Mouse (Mus musculus) neural tube, embryonic 11.5 days (tissue): ENCODE measurements around the gene Sumo2. TPM values are rescaled to one million over a fixed set of nuclear protein-coding genes. Genes with fewer than 3 reads are reported as not detected.

Experiments used
- ATAC-seq: fragments of 200-750 bp; cut with Nextera tagmentation; 2 replicates; pipeline ENCODE4 v1.8.0; 2017; ENCODE audit warnings: moderate number of reproducible peaks, mild to moderate bottlenecking, moderate TSS enrichment, moderate library complexity; ENCODE audit not compliant: insufficient read depth, low FRiP score, low TSS enrichment
- DNase-seq: peaks from one replicate; pipeline ENCODE4 v3.0.0-alpha.2; 2015; ENCODE audit warnings: low spot score
- H3K27ac ChIP-seq: fragments of 300-500 bp; sonication (generic); 2 replicates; pipeline ENCODE4 v1.5.1; 2014; ENCODE audit warnings: low read depth, mild to moderate bottlenecking, low read length
- H3K27me3 ChIP-seq: fragments of 300-500 bp; sonication (generic); 2 replicates; pipeline ENCODE4 v1.6.1; 2014; ENCODE audit warnings: mild to moderate bottlenecking, low read length, mixed read lengths; ENCODE audit not compliant: control insufficient read depth, insufficient read depth
- H3K36me3 ChIP-seq: fragments of 300-500 bp; sonication (generic); 2 replicates; pipeline ENCODE4 v1.6.1; 2014; ENCODE audit warnings: mild to moderate bottlenecking, low read length, moderate library complexity, mixed read lengths; ENCODE audit not compliant: control insufficient read depth, insufficient read depth
- H3K4me1 ChIP-seq: fragments of 300-500 bp; sonication (generic); 2 replicates; pipeline ENCODE4 v1.6.1; 2014; ENCODE audit warnings: low read length, mixed read lengths; ENCODE audit not compliant: control insufficient read depth, insufficient read depth
- H3K4me2 ChIP-seq: fragments of 300-500 bp; sonication (generic); 2 replicates; pipeline ENCODE4 v1.6.1; 2014; ENCODE audit warnings: low read depth, mild to moderate bottlenecking, moderate library complexity
- H3K4me3 ChIP-seq: fragments of 300-500 bp; sonication (generic); 2 replicates; pipeline ENCODE4 v1.5.1; 2014; ENCODE audit warnings: low read depth, low read length
- H3K9ac ChIP-seq: fragments of 300-500 bp; sonication (generic); 2 replicates; pipeline ENCODE4 v1.6.1; 2014; ENCODE audit warnings: mild to moderate bottlenecking, low read length
- H3K9me3 ChIP-seq: fragments of 300-500 bp; sonication (generic); 2 replicates; pipeline ENCODE4 v1.6.1; 2016; ENCODE audit warnings: low read length; ENCODE audit not compliant: control insufficient read depth
- WGBS: fragments of 180-500 bp; shearing (Covaris S2); extraction: QIAGEN DNeasy Blood & Tissue Kit; methylation state at CpG from one replicate; pipeline ENCODE4 v1.1.7; 2014; 5-methylcytosine and 5-hydroxymethylcytosine counted together
- polyA plus RNA-seq: library from polyadenylated mRNA; unstranded; fragments of >200 nt; fragmentation: Nextera tagmentation; extraction: Ambion mirVana; gene quantifications from 2 replicates; pipeline ENCODE4 v1.2.1, GENCODE M21; 2014

Gene Sumo2
- polyA plus RNA-seq, 1 experiment from 2014 or later = 1,294 TPM

- DNase-seq (peak; percentile 70), ATAC-seq (peak; percentile 66; the same call in 1 of the 2 replicates)
- peaks cover 34% of the 10 kb centered on the region for H3K4me1 ChIP-seq
- H3K27me3 ChIP-seq = no peaks in the 10 kb centered on the region
- H3K9ac ChIP-seq = peak overlapping the region; percentile 98
- peak overlapping the region; percentile 96 for H3K4me2 ChIP-seq
- H3K4me3 ChIP-seq = peak overlapping the region; percentile 100
- WGBS = under 1% methylated on average over 57 of the region's 57 CpGs
- no peaks in the 10 kb centered on the region for H3K36me3 ChIP-seq
- peak overlapping the region; percentile 61 for H3K27ac ChIP-seq
- no peaks in the 10 kb centered on the region for H3K9me3 ChIP-seq
Observed at GRCm38 (mm10) chr11:115513271-115514237, 22.5 kb downstream of the Sumo2 start.

- Histone ChIP-seq H3K27me3 (no peaks in the 10 kb centered on the region), H3K4me1 (peaks cover 40% of the 10 kb centered on the region), H3K4me2 (peak overlapping the region; percentile 96), H3K9ac (peak overlapping the region; percentile 98), H3K27ac (peak overlapping the region; percentile 64; the same call in 1 of the 2 replicates), H3K4me3 (peak overlapping the region; percentile 100), H3K36me3 (no peaks in the 10 kb centered on the region), H3K9me3 (no peaks in the 10 kb centered on the region)
- WGBS = 33% methylated on average over 8 of the region's 8 CpGs
- ATAC-seq (no peak), DNase-seq (peak; percentile 30)
Observed at GRCm38 (mm10) chr11:115512407-115513183, 23.5 kb downstream of the Sumo2 start.

GRCm38 (mm10) chr11:115512004-115512403, 24.1 kb downstream of the Sumo2 start:
- peak overlapping the region; percentile 100 for H3K4me3 ChIP-seq
- 69% methylated on average over 3 of the region's 3 CpGs for WGBS
- peak overlapping the region; percentile 96 for H3K4me2 ChIP-seq
- ATAC-seq (no peak), DNase-seq (no peak)
- H3K27ac ChIP-seq = peak overlapping the region; percentile 64; the same call in 1 of the 2 replicates
- peak overlapping the region; percentile 98 for H3K9ac ChIP-seq
- no peaks in the 10 kb centered on the region for H3K9me3 ChIP-seq
- H3K36me3 ChIP-seq = no peaks in the 10 kb centered on the region
- H3K27me3 ChIP-seq = no peaks in the 10 kb centered on the region
- H3K4me1 ChIP-seq = peaks cover 40% of the 10 kb centered on the region

- H3K27me3 ChIP-seq = no peaks in the 10 kb centered on the region
- H3K9ac ChIP-seq = peak overlapping the region; percentile 98
- H3K9me3 ChIP-seq = no peaks in the 10 kb centered on the region
- H3K4me1 ChIP-seq = peaks cover 40% of the 10 kb centered on the region
- H3K4me3 ChIP-seq = peak overlapping the region; percentile 100
- no peak for ATAC-seq
- no peak overlapping the region for H3K27ac ChIP-seq
- H3K36me3 ChIP-seq = no peaks in the 10 kb centered on the region
- no peak for DNase-seq
- peak overlapping the region; percentile 96 for H3K4me2 ChIP-seq
- WGBS = 75% methylated on average over 2 of the region's 2 CpGs
Observed at GRCm38 (mm10) chr11:115511121-115511520, 25.0 kb downstream of the Sumo2 start.

- Histone ChIP-seq H3K36me3 (no peaks in the 10 kb centered on the region), H3K27ac (no peak overlapping the region), H3K27me3 (no peaks in the 10 kb centered on the region), H3K4me3 (peak overlapping the region; percentile 4; the same call in 1 of the 2 replicates), H3K9me3 (no peaks in the 10 kb centered on the region), H3K9ac (0 out of 2 replicates have a peak overlapping the region, but pooled peaks have one; percentile 26), H3K4me1 (peaks cover 40% of the 10 kb centered on the region), H3K4me2 (peak overlapping the region; percentile 36)
- ATAC-seq (no peak), DNase-seq (no peak)
- 62% methylated on average over 5 of the region's 5 CpGs for WGBS
Observed at GRCm38 (mm10) chr11:115510507-115510888, 25.6 kb downstream of the Sumo2 start.

DNA sequence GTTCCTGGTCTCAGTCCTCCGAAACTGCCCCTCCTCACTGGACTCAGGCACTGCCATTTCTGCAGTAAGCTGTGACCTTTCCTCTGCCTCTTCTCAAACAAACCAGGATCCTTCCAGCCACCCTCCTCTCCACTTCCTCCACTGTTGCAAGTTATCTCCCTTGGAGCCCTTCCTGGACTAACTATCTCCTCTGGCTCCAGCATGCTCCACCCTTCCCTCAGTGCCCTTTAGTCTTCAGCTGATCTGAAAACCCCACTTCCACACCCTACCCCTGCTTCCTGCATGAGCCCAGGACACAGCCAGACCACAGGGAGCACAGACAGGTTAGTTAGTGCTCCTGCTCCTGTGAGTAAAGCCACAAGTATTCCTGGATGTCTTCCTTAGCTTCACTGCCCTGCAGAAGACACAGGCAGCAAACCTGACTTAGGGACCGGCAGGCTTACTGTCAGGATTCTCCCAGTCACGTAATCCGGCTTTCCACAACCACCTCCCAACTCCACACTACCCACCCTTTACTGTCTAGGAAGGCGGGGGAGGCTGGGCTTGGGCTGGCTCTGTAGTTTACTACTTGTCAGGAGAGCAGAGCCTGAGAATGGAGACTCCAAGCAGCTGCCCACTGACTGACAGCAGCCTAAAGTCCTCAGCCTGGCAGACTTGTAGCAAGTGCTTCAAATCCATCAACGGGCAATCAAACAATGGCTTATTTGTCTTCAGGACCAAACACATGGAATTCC, 26.1 kb downstream of the Sumo2 start:
- Histone ChIP-seq H3K36me3 (no peaks in the 10 kb centered on the region), H3K4me2 (peak overlapping the region; percentile 36), H3K27ac (no peak overlapping the region), H3K4me3 (no peak overlapping the region), H3K4me1 (peaks cover 40% of the 10 kb centered on the region), H3K9me3 (no peaks in the 10 kb centered on the region), H3K27me3 (no peaks in the 10 kb centered on the region), H3K9ac (0 out of 2 replicates have a peak overlapping the region, but pooled peaks have one; percentile 26)
- DNase-seq = no peak
- WGBS = 51% methylated on average over 6 of the region's 6 CpGs
- ATAC-seq = no peak

GRCm38 (mm10) chr11:115508061-115508460, 28.0 kb downstream of the Sumo2 start:
- no peaks in the 10 kb centered on the region for H3K36me3 ChIP-seq
- WGBS = 84% methylated on average over 2 of the region's 2 CpGs

DNA sequence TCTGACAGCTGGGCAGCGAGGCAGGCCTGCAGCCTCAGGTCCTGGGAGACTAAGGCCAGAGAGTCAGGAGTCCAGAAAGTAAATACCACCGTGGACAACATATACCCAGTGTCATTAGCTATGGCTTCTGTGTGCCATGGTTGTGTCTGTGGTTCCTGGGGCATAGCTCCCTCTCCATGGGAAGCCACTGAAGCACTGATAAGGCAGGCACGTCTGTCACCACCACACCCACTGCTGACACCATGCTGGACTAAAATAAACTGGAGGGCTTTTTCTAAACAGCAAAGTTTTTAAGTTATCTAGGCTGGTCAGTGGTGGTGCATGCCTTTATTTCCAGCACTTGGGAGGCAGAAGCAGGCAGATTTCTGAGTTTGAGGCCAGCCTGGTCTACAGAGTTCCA, 29.5 kb downstream of the Sumo2 start:
- ATAC-seq (no peak), DNase-seq (no peak)
- peaks cover 7% of the 10 kb centered on the region for H3K36me3 ChIP-seq
- no peak overlapping the region for H3K9ac ChIP-seq
- H3K27me3 ChIP-seq = no peaks in the 10 kb centered on the region
- peaks cover 26% of the 10 kb centered on the region for H3K4me1 ChIP-seq
- no peak overlapping the region for H3K4me3 ChIP-seq
- H3K4me2 ChIP-seq = no peak overlapping the region
- H3K9me3 ChIP-seq = no peaks in the 10 kb centered on the region
- WGBS = 84% methylated on average over 3 of the region's 3 CpGs
- no peak overlapping the region for H3K27ac ChIP-seq

More at GRCm38 (mm10) chr11:115508061-115508460, 28.0 kb downstream of the Sumo2 start:
- no peak for DNase-seq
- H3K27ac ChIP-seq = no peak overlapping the region
- H3K4me2 ChIP-seq = no peak overlapping the region
- H3K9ac ChIP-seq = no peak overlapping the region
- H3K27me3 ChIP-seq = no peaks in the 10 kb centered on the region
- H3K4me1 ChIP-seq = peaks cover 40% of the 10 kb centered on the region
- no peak overlapping the region for H3K4me3 ChIP-seq
- ATAC-seq = no peak
- H3K9me3 ChIP-seq = no peaks in the 10 kb centered on the region
